Mouse (Mus musculus) retina, postnatal 7 days (tissue): ENCODE results near the gene Mtpn.

ENCODE experiments used
- DNase-seq: peaks from one replicate; pipeline ENCODE4 v3.0.0-alpha.2; 2012; ENCODE audit warnings: low read depth, low spot score

Gene Mtpn

DNA sequence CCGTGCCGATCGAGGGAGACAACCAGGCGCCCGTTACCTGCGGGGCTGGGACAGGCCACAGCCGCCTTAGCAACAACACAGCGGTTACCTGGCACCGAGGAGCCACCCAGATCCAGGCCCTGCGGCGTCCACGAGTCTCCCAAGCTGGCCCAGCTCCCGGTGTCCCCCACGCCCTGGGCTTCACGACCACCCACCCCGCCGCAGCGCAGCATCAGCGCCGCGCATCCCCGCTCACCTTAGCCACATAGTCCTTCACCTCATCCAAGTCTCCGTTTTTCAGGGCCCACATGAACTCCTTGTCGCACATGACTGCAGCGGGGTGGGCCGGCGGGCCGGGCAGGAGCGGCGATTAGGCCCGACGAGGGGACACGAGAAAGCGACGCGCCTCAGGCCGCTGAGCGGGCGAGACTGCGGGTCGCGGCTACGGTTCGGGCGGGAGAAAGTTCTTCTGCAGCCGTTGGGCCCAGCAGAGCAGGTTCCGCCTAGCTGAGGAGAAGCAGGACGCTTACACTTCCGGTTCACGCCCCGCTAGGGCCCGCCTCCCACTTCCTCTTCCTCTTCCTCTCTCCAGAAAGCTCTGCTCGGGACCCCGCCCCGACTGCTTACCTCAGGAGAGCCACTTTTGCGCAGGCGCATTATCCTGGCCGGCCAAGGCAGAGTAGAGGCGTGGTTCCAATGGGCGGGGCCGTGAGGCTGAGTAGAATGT lies at the start of gene Mtpn:
Gene Mtpn (minus strand): TSS at position 585 of the 706 bp plus-strand sequence.
- DNase-seq, result peak; percentile 95

GRCm38 (mm10) chr6:35568731-35569130 lies 29.0 kb upstream of the Mtpn start:
- no peak for DNase-seq

- DNase-seq, result peak; percentile 3
These were observed 28.1 kb upstream of the Mtpn start for GRCm38 (mm10) chr6:35567755-35568154.

DNA sequence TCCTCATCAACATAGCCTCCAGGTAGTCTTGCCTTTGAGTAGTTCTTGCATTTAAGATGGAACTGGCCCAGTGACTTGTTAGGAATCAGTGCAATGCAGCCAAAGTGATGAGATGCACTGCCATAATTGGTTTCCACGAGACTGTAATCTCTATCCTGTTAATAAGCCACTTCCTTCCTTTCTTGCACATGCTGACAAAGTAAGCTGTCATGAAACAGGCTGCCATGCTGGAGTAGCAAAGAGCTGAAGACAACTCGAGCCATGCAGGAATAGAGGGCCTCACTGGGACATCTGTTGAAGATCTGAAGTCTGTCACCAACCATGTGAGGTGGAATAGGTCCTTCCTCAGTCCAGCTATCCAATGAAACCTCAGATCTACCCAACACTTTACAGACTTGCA lies 20.3 kb upstream of the Mtpn start:
- no peak for DNase-seq

- no peak for DNase-seq
These were observed 4.7 kb upstream of the Mtpn start for GRCm38 (mm10) chr6:35544352-35544751.

- DNase-seq, result no peak
These were observed 3.1 kb upstream of the Mtpn start for GRCm38 (mm10) chr6:35542656-35543400.

DNA sequence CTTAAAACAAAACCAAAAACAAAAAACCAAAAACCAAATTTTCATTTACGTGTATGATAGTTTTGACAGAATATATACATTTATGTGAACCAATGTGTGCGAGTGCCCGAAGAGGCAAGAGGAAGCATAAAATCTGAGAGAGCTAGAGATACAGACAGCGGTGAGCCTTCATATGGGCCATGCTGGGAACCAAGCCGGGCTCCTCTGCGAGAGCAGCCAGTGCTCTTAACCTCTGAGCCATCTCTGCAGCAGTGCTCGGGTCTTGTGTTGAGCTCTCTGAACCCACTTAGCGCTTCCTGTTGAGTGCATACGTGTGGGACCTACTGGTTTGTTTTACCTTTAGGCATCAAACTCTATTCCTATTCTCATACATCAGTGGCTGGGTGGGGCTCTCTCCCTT lies 689 bp upstream of the Mtpn start:
- DNase-seq, result no peak

- DNase-seq, result no peak
These were observed 858 bp downstream of the Mtpn start for GRCm38 (mm10) chr6:35538757-35539303.

GRCm38 (mm10) chr6:35536021-35536420 lies 3.7 kb downstream of the Mtpn start:
- DNase-seq, result no peak

DNA sequence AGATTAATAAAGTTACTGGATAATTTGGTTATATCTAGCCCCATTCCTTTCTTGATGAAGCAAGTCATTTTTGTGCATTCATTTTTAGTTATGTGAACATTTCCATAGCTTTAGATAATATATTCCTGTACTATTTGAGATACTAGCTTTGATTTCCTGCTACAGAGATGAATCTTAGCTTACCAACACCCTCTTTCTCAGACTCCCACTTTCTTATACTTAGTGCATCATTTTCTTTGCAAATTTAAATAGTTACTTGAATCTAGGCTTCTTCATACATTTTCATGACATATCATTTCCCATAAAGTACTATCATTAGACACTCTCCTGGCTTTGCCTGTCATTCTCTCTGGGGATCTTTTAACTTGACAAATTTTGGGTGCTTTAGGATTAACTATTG lies 26.3 kb downstream of the Mtpn start:
- DNase-seq, result no peak

GRCm38 (mm10) chr6:35504781-35505180 lies 34.9 kb downstream of the Mtpn start:
- no peak for DNase-seq

DNA sequence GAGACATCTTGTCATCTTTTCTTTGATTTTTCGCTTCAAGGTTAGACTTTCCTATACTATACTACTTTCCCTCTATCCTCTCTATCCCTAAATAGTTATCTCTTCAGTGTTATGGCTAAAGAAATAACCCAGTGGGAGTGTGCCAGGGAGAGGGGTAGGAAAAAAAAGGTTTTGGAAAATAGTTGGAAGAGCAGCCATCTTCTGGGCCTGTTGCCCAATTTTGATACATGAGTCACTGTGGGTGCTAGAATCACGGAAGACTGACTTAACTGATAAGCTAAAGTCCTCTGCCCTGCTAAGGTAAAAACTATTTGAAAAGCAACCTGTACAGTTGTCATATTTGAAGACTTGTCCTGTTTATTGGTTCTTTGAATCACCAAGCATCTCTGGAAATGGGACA lies 36.8 kb downstream of the Mtpn start:
- no peak for DNase-seq

DNA sequence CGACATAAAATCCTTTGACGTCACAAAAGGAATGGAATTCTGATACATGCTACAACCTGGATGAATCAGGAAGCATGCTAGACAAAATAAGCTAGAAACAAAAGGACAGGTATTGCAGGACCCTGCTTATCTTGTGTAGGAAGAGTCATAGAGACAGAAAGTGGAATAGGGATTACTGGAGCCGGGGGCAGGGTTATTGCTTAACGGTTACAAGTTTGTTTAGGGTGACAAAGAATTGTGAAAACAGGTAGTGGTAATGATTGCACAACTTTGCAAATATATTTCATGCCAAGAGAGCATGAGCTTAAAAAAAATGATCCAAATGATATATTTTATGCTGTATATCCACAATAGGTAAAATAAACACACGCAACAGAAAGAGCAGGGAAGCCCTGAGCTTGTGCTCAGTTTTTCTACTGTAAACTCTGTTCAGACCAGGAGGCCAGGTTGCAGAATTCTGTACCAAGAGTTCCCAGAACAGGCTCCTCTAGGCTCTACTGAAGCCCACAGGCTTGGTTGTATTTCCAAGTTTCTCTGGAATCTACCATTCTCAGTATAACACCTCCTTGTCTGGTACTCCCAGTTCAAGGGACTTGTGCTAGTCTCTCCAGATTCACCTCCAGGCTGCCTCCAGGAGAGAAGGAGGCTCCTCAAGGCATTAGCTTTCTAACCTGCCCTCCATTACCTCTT lies 39.6 kb downstream of the Mtpn start:
- DNase-seq, result no peak

DNA sequence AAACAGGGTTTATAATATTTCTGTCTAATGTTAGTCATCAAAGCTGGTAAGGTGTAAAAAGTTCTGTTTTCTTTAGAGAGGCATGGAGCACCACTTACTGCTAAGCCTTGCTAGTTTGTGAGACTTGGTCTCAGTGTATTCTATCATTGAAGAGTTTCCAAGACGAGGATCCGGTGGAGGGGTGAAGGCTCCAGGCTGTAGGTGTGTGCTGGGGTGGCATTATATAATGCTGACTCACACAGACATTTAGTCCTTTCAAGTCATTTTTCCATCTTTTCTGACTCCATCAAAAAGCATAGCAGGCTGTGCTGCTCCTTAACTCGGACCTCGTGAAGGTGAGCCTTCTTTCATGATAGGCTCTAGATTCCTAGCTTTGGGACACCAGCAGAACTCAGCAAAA lies 42.3 kb downstream of the Mtpn start:
- DNase-seq, result no peak

DNA sequence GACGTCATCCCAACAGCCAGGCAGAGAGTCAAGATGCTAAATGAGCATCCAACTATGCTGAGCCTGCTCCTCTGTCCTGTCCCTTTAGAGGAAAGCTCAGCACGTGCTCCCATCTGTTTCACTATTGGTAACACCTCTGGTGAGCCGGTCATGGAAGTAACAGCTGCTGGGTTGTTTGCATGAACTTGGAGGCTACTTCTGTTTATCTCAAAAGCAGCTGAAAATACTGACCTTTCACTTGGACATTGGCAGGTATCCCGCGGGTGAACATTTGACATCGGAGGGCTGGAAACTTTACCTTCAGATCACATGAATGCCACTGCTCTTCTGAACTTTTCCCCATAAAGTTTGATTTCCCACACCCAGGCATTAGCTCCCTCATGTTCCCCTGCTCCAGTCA lies 45.8 kb downstream of the Mtpn start:
- no peak for DNase-seq

DNA sequence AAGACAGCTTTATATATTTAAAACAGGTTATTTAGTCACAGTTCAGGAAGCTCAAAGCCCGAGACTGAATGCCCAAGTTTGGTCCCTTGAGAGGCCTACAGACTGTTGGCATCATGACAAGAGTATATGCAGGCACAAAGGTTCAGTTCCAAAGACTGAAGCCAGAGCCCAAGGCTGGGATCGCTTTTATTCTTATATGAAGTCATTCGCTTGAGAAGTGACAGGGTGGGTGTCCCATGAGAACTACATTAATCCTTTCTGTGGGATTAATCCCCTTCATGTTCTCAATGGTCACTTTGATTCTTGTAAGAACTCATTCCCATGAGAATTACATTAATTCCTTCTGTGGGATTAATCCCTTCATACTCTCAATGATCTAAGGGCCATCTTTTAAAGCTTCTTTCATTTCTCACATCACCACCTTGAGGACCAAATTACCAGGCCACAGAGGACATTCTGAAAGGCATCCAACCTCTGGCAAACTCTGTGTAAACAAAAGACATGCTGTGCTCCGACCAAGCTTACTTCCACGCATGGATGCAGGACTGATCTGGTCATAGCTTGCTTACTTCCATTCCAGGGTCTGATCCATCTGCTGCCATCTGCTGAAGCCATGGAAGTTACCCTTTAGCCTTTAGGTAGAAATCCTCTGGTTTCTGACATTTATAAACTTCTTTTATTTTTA lies 59.9 kb downstream of the Mtpn start:
- no peak for DNase-seq

- no peak for DNase-seq
These were observed 62.9 kb downstream of the Mtpn start for GRCm38 (mm10) chr6:35476830-35477229.

GRCm38 (mm10) chr6:35463450-35464395 lies 76.0 kb downstream of the Mtpn start:
- DNase-seq, result no peak

DNA sequence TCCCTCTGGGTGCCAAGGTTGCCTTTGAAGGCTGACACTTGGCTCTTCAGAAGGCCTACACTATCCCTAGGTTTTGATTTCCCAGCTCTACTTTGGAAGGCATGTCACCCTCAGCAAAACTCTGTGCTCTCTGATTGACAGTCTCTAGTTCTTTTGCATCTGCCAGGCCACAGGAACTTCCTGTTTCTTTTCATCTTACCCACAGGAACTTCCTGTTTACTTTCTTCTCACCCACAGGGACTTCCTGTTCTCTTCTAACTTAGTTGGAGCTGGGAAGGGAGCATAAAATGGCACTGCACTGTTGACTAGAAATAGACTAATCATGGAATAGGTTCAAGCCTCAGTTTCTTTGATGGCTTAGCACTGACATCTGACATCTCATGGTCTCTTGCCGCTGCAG lies 77.2 kb downstream of the Mtpn start:
- DNase-seq, result no peak
